Mouse (Mus musculus) limb, embryonic 15.5 days (tissue): Measurements from ENCODE around the gene Cmah. TPM values are rescaled to one million over a fixed set of nuclear protein-coding genes. Genes with fewer than 3 reads are reported as not detected.

Source experiments
- ATAC-seq: fragments of 200-750 bp; cut with Nextera tagmentation; 2 replicates; pipeline ENCODE4 v1.8.0; 2017; ENCODE audit warnings: low read depth, moderate TSS enrichment; ENCODE audit not compliant: insufficient number of reproducible peaks, low FRiP score, low TSS enrichment
- H3K27ac ChIP-seq: fragments of 300-500 bp; sonication (generic); 2 replicates; pipeline ENCODE4 v1.5.1; 2015; ENCODE audit warnings: moderate library complexity, mild to moderate bottlenecking, inconsistent platforms
- H3K27me3 ChIP-seq: fragments of 300-500 bp; sonication (generic); 2 replicates; pipeline ENCODE4 v1.6.1; 2015; ENCODE audit warnings: inconsistent platforms
- H3K36me3 ChIP-seq: fragments of 300-500 bp; sonication (generic); 2 replicates; pipeline ENCODE4 v1.6.1; 2015; ENCODE audit warnings: inconsistent platforms
- H3K4me1 ChIP-seq: fragments of 300-500 bp; sonication (generic); 2 replicates; pipeline ENCODE4 v1.6.1; 2015; ENCODE audit warnings: inconsistent platforms
- H3K4me2 ChIP-seq: fragments of 300-500 bp; sonication (generic); 2 replicates; pipeline ENCODE4 v1.6.1; 2015; ENCODE audit warnings: mild to moderate bottlenecking, inconsistent platforms
- H3K4me3 ChIP-seq: fragments of 300-500 bp; sonication (generic); 2 replicates; pipeline ENCODE4 v1.5.1; 2015; ENCODE audit warnings: mild to moderate bottlenecking, inconsistent platforms
- H3K9ac ChIP-seq: fragments of 300-500 bp; sonication (generic); 2 replicates; pipeline ENCODE4 v1.6.1; 2015; ENCODE audit warnings: inconsistent platforms
- H3K9me3 ChIP-seq: fragments of 300-500 bp; sonication (generic); 2 replicates; pipeline ENCODE4 v1.6.1; 2016; ENCODE audit warnings: inconsistent platforms
- WGBS: fragments of 180-500 bp; shearing (Covaris S2); methylation state at CpG from one replicate; pipeline ENCODE4 v1.1.7; 2015; 5-methylcytosine and 5-hydroxymethylcytosine counted together
- polyA plus RNA-seq: library from polyadenylated mRNA; unstranded; fragments of >200 nt; fragmentation: Nextera tagmentation; extraction: Ambion mirVana; gene quantifications from 2 replicates; pipeline ENCODE4 v1.2.1, GENCODE M21; 2015

Gene Cmah
- polyA plus RNA-seq, 1 experiment from 2014 or later = 0.63 TPM

DNA sequence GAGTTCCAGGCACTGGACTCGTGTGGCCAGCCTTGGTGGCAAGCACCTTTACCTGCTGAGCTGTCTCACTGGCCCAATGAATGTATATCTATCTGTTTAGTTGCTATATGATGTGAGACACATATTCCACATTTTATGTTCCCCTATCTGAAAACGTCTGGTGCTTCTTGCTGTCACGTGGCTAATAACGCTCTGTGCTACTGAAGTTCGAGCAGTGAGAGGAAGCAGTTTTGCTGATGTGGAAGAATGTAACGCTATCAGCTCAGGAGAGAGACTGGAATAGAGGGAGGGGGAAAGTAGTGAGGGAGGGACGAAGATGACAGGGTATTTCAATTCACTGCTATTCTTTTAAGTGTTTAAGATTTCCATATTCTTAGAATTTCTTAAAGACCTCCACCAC is 136.6 kb downstream of the Cmah start:
- Histone ChIP-seq H3K9me3 (no peaks in the 10 kb centered on the region), H3K4me2 (no peak overlapping the region), H3K4me3 (no peak overlapping the region), H3K27me3 (no peaks in the 10 kb centered on the region), H3K36me3 (no peaks in the 10 kb centered on the region), H3K27ac (no peak overlapping the region), H3K9ac (no peak overlapping the region), H3K4me1 (no peaks in the 10 kb centered on the region)
- ATAC-seq = no peak
- 70% methylated on average over 7 of the region's 7 CpGs for WGBS

GRCm38 (mm10) chr13:24466027-24466426 is 138.8 kb downstream of the Cmah start:
- WGBS = 88% methylated on average over 9 of the region's 9 CpGs
- no peak for ATAC-seq
- Histone ChIP-seq H3K36me3 (no peaks in the 10 kb centered on the region), H3K4me3 (no peak overlapping the region), H3K4me2 (no peak overlapping the region), H3K9ac (no peak overlapping the region), H3K27me3 (no peaks in the 10 kb centered on the region), H3K27ac (no peak overlapping the region), H3K4me1 (no peaks in the 10 kb centered on the region), H3K9me3 (no peaks in the 10 kb centered on the region)

DNA sequence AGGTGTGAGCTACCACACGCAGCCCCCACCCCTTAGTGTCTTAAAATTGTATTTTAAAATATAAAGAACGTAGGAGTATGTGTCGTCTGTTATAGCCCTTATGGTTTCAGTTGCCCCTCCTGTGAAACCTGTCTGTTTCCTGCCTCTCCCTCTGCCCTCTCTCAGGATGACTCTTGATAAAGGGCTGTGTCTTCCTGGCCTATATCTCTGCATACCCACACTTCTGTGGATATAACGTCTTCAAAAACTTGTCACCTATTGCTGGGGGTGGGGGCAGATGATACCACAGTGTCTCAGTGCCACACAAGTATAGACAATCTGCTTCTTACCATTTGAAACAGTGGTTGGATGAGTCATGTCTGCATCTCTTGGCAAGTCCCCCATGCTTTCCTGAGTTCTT is 140.6 kb downstream of the Cmah start:
- Histone ChIP-seq H3K4me3 (no peak overlapping the region), H3K36me3 (no peaks in the 10 kb centered on the region), H3K4me2 (no peak overlapping the region), H3K9me3 (no peaks in the 10 kb centered on the region), H3K4me1 (no peaks in the 10 kb centered on the region), H3K27me3 (no peaks in the 10 kb centered on the region), H3K27ac (no peak overlapping the region), H3K9ac (no peak overlapping the region)
- WGBS = 76% methylated on average over 4 of the region's 4 CpGs
- no peak for ATAC-seq

DNA sequence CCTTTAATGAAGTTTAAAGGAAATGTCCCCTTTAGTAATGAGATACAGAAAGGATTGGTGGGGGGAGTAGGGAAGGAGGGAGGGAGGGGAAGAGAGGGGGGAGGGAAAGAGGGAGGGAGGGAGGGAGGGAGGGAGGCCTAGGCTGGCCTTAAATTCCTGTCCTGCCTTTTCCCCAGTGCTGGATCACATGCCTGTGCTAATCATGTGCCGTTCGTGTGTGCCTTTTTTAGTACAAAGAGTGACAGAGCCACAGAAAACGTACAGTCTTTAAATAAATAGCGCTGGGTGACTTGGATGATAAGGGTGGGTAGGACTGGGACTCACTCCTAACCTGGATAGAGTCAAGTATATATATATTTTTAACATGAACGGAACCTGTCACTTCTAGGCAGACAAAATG is 150.4 kb downstream of the Cmah start:
- H3K4me3 ChIP-seq = no peak overlapping the region
- H3K9ac ChIP-seq = no peak overlapping the region
- 55% methylated on average over 5 of the region's 5 CpGs for WGBS
- no peaks in the 10 kb centered on the region for H3K4me1 ChIP-seq
- no peak overlapping the region for H3K27ac ChIP-seq
- H3K27me3 ChIP-seq = no peaks in the 10 kb centered on the region
- H3K36me3 ChIP-seq = no peaks in the 10 kb centered on the region
- ATAC-seq = no peak
- H3K9me3 ChIP-seq = no peaks in the 10 kb centered on the region
- H3K4me2 ChIP-seq = no peak overlapping the region

DNA sequence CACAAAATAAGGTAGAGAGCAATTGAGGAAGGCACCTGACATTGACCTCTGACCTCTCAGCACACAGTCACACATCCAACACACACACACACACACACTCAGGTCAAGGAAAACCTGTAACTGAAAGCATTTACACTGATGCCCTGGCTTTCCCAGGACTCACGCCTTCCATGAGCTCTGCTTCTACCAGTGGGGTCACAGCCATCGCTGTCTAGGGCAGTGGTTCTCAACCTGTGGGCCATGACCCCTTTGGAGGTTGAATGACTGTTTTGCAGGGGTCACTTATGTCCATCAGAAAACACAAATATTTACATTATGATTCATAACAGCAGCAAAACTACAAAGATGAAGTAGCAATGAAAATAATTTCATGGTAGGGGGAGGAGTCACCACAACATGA is 152.3 kb downstream of the Cmah start:
- H3K27me3 ChIP-seq = no peaks in the 10 kb centered on the region
- 88% methylated on average over 2 of the region's 2 CpGs for WGBS
- ATAC-seq = no peak

DNA sequence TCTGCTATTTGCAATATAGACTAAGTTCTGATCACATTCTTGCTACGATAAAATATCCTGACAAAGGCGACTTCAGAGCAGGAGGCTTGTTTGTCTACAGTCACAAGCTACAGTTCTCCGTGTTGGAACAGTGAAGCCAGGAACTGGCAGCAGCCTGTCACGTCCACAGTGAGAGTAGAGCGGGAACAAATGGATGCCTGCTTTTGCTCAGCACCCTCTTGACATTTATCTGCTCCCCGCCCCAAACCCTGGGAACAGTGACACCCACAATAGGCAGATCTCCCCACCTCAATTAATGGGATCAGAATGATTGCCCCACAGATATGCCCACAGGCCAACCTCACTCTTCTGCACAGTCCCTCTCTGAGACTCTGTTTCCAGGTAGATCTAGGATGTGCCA is 153.6 kb downstream of the Cmah start:
- H3K27me3 ChIP-seq = no peaks in the 10 kb centered on the region
- no peaks in the 10 kb centered on the region for H3K9me3 ChIP-seq
- H3K9ac ChIP-seq = no peak overlapping the region
- H3K4me1 ChIP-seq = no peaks in the 10 kb centered on the region
- ATAC-seq = no peak
- no peaks in the 10 kb centered on the region for H3K36me3 ChIP-seq
- H3K4me3 ChIP-seq = no peak overlapping the region
- H3K4me2 ChIP-seq = no peak overlapping the region
- 68% methylated on average over 6 of the region's 6 CpGs for WGBS
- no peak overlapping the region for H3K27ac ChIP-seq

More for the DNA sequence above, 152.3 kb downstream of the Cmah start:
- Histone ChIP-seq H3K4me1 (no peaks in the 10 kb centered on the region), H3K9me3 (no peaks in the 10 kb centered on the region), H3K4me3 (no peak overlapping the region), H3K9ac (no peak overlapping the region), H3K27ac (no peak overlapping the region), H3K4me2 (no peak overlapping the region), H3K36me3 (no peaks in the 10 kb centered on the region)

GRCm38 (mm10) chr13:24481615-24482295 is 154.6 kb downstream of the Cmah start:
- whole genome bisulfite sequencing = 52% methylated on average over 10 of the region's 10 CpGs
- ATAC-seq = no peak

GRCm38 (mm10) chr13:24483691-24484090 is 156.5 kb downstream of the Cmah start:
- H3K9me3 ChIP-seq = no peaks in the 10 kb centered on the region
- H3K4me2 ChIP-seq = no peak overlapping the region
- no peaks in the 10 kb centered on the region for H3K4me1 ChIP-seq
- H3K27ac ChIP-seq = no peak overlapping the region
- H3K27me3 ChIP-seq = no peaks in the 10 kb centered on the region
- 86% methylated on average over 3 of the region's 3 CpGs for WGBS
- H3K4me3 ChIP-seq = no peak overlapping the region
- no peak overlapping the region for H3K9ac ChIP-seq
- no peaks in the 10 kb centered on the region for H3K36me3 ChIP-seq
- ATAC-seq = no peak

More at GRCm38 (mm10) chr13:24481615-24482295, 154.6 kb downstream of the Cmah start:
- no peak overlapping the region for H3K9ac ChIP-seq
- H3K4me3 ChIP-seq = no peak overlapping the region
- no peaks in the 10 kb centered on the region for H3K27me3 ChIP-seq
- no peaks in the 10 kb centered on the region for H3K36me3 ChIP-seq
- H3K4me2 ChIP-seq = no peak overlapping the region
- H3K4me1 ChIP-seq = no peaks in the 10 kb centered on the region
- H3K9me3 ChIP-seq = no peaks in the 10 kb centered on the region
- no peak overlapping the region for H3K27ac ChIP-seq

GRCm38 (mm10) chr13:24484811-24485210 is 157.6 kb downstream of the Cmah start:
- Histone ChIP-seq H3K9me3 (no peaks in the 10 kb centered on the region), H3K4me3 (no peak overlapping the region), H3K4me1 (no peaks in the 10 kb centered on the region), H3K4me2 (no peak overlapping the region), H3K27me3 (no peaks in the 10 kb centered on the region), H3K27ac (no peak overlapping the region), H3K36me3 (no peaks in the 10 kb centered on the region), H3K9ac (no peak overlapping the region)
- ATAC-seq = no peak
- 88% methylated on average over 3 of the region's 3 CpGs for WGBS

DNA sequence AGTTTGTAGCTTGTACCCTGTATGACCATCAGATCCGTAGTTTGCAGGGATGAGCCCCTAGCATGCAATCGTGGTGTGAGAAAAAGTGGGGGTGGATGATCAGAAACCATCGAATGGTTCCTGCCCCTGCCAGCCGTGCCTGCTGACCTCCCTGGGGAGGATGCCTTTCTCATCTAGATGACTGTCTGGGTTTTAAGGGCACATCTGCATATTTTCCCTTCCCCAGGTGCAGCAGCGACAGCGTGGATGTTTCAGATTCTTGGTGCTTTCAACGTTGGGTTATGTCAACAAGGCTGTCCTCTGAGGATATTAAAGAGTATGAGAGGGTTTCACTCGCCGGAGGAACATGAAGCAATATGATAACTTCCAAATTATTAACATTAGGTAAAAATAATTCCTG is 158.8 kb downstream of the Cmah start:
- ATAC-seq = no peak
- Histone ChIP-seq H3K9ac (no peak overlapping the region), H3K9me3 (no peaks in the 10 kb centered on the region), H3K27ac (no peak overlapping the region), H3K27me3 (no peaks in the 10 kb centered on the region), H3K4me2 (no peak overlapping the region), H3K4me1 (no peaks in the 10 kb centered on the region), H3K4me3 (no peak overlapping the region), H3K36me3 (no peaks in the 10 kb centered on the region)
- 68% methylated on average over 9 of the region's 9 CpGs for WGBS

GRCm38 (mm10) chr13:24486403-24486802 is 159.2 kb downstream of the Cmah start:
- WGBS = 76% methylated on average over 6 of the region's 6 CpGs
- ATAC-seq = no peak

GRCm38 (mm10) chr13:24487061-24487460 is 159.9 kb downstream of the Cmah start:
- no peak overlapping the region for H3K27ac ChIP-seq
- 75% methylated on average over 5 of the region's 5 CpGs for WGBS
- H3K27me3 ChIP-seq = no peaks in the 10 kb centered on the region
- ATAC-seq = no peak
- H3K4me3 ChIP-seq = no peak overlapping the region
- H3K4me1 ChIP-seq = no peaks in the 10 kb centered on the region
- no peak overlapping the region for H3K9ac ChIP-seq
- no peaks in the 10 kb centered on the region for H3K36me3 ChIP-seq
- H3K9me3 ChIP-seq = no peaks in the 10 kb centered on the region
- no peak overlapping the region for H3K4me2 ChIP-seq

More at GRCm38 (mm10) chr13:24486403-24486802, 159.2 kb downstream of the Cmah start:
- H3K4me2 ChIP-seq = no peak overlapping the region
- no peaks in the 10 kb centered on the region for H3K27me3 ChIP-seq
- no peaks in the 10 kb centered on the region for H3K9me3 ChIP-seq
- no peaks in the 10 kb centered on the region for H3K36me3 ChIP-seq
- H3K27ac ChIP-seq = no peak overlapping the region
- H3K9ac ChIP-seq = no peak overlapping the region
- no peak overlapping the region for H3K4me3 ChIP-seq
- no peaks in the 10 kb centered on the region for H3K4me1 ChIP-seq

- H3K4me3 ChIP-seq = no peak overlapping the region
- no peak overlapping the region for H3K9ac ChIP-seq
- H3K9me3 ChIP-seq = no peaks in the 10 kb centered on the region
- WGBS = 81% methylated on average over 5 of the region's 5 CpGs
- no peaks in the 10 kb centered on the region for H3K27me3 ChIP-seq
- H3K27ac ChIP-seq = no peak overlapping the region
- H3K4me2 ChIP-seq = no peak overlapping the region
- H3K36me3 ChIP-seq = no peaks in the 10 kb centered on the region
- H3K4me1 ChIP-seq = no peaks in the 10 kb centered on the region
- ATAC-seq = no peak
Observed at GRCm38 (mm10) chr13:24487546-24487945, 160.3 kb downstream of the Cmah start.
